Mouse (Mus musculus) hindbrain, embryonic 12.5 days (tissue): ENCODE measurements around the gene Mvb12a. TPM values are rescaled to one million over a fixed set of nuclear protein-coding genes. Genes with fewer than 3 reads are reported as not detected.

ENCODE experiments used
- ATAC-seq: fragments of 200-750 bp; cut with Nextera tagmentation; 2 replicates; pipeline ENCODE4 v1.8.0; 2017; ENCODE audit warnings: moderate TSS enrichment; ENCODE audit not compliant: low FRiP score
- H3K27ac ChIP-seq: fragments of 300-500 bp; sonication (generic); 2 replicates; pipeline ENCODE4 v1.5.1; 2016; ENCODE audit warnings: mild to moderate bottlenecking
- H3K27me3 ChIP-seq: fragments of 300-500 bp; sonication (generic); 2 replicates; pipeline ENCODE4 v1.6.1; 2016; ENCODE audit warnings: mild to moderate bottlenecking
- H3K36me3 ChIP-seq: fragments of 300-500 bp; sonication (generic); 2 replicates; pipeline ENCODE4 v1.6.1; 2016; ENCODE audit warnings: mild to moderate bottlenecking
- H3K4me1 ChIP-seq: fragments of 300-500 bp; sonication (generic); 2 replicates; pipeline ENCODE4 v1.6.1; 2016
- H3K4me2 ChIP-seq: fragments of 300-500 bp; sonication (generic); replicated peaks from 2 replicates; pipeline ENCODE4 v1.6.1; 2016; ENCODE audit warnings: mild to moderate bottlenecking
- H3K4me3 ChIP-seq: fragments of 300-500 bp; sonication (generic); 2 replicates; pipeline ENCODE4 v1.5.1; 2016; ENCODE audit warnings: mild to moderate bottlenecking
- H3K9ac ChIP-seq: fragments of 300-500 bp; sonication (generic); 2 replicates; pipeline ENCODE4 v1.6.1; 2016; ENCODE audit warnings: mild to moderate bottlenecking, moderate library complexity
- H3K9me3 ChIP-seq: fragments of 300-500 bp; sonication (generic); replicated peaks from 2 replicates; pipeline ENCODE4 v1.6.1; 2016; ENCODE audit warnings: mild to moderate bottlenecking
- WGBS: fragments of 180-500 bp; shearing (Covaris S2); methylation state at CpG from one replicate; pipeline ENCODE4 v1.1.7; 2016; 5-methylcytosine and 5-hydroxymethylcytosine counted together
- polyA plus RNA-seq: library from polyadenylated mRNA; unstranded; fragments of >200 nt; fragmentation: Nextera tagmentation; extraction: Ambion mirVana; gene quantifications from 2 replicates; pipeline ENCODE4 v1.2.1, GENCODE M21; 2016

Mvb12a gene
- polyA plus RNA-seq, 1 experiment from 2014 or later = 58.4 TPM

- peaks cover 17% of the 10 kb centered on the region for H3K4me1 ChIP-seq
- WGBS = under 1% methylated on average over 51 of the region's 51 CpGs
- H3K27me3 ChIP-seq = peaks cover 33% of the 10 kb centered on the region
- no peaks in the 10 kb centered on the region for H3K36me3 ChIP-seq
- peak; percentile 84 for ATAC-seq
- H3K4me2 ChIP-seq = peak overlapping the region; percentile 91
- peak overlapping the region; percentile 73 for H3K9ac ChIP-seq
- H3K27ac ChIP-seq = peak overlapping the region; percentile 78
- no peaks in the 10 kb centered on the region for H3K9me3 ChIP-seq
- H3K4me3 ChIP-seq = peak overlapping the region; percentile 56
Measured at GRCm38 (mm10) chr8:71569366-71570290, 26.9 kb downstream of the Mvb12a start.

GRCm38 (mm10) chr8:71570291-71570954, 27.7 kb downstream of the Mvb12a start:
- ATAC-seq = peak; percentile 90
- Histone ChIP-seq H3K27me3 (peaks cover 32% of the 10 kb centered on the region), H3K4me2 (peak overlapping the region; percentile 91), H3K36me3 (no peaks in the 10 kb centered on the region), H3K4me3 (peak overlapping the region; percentile 56), H3K27ac (peak overlapping the region; percentile 80), H3K9ac (peak overlapping the region; percentile 73), H3K9me3 (no peaks in the 10 kb centered on the region), H3K4me1 (peaks cover 17% of the 10 kb centered on the region)
- under 1% methylated on average over 41 of the region's 41 CpGs for WGBS

- 93% methylated on average over 2 of the region's 2 CpGs for WGBS
- Histone ChIP-seq H3K9ac (no peak overlapping the region), H3K4me1 (peaks cover 17% of the 10 kb centered on the region), H3K36me3 (no peaks in the 10 kb centered on the region), H3K9me3 (no peaks in the 10 kb centered on the region), H3K4me2 (peak overlapping the region; percentile 91), H3K27ac (0 out of 2 replicates have a peak overlapping the region, but pooled peaks have one; percentile 35), H3K27me3 (peaks cover 19% of the 10 kb centered on the region), H3K4me3 (no peak overlapping the region)
- no peak for ATAC-seq
Measured at GRCm38 (mm10) chr8:71572077-71572476, 29.4 kb downstream of the Mvb12a start.

DNA sequence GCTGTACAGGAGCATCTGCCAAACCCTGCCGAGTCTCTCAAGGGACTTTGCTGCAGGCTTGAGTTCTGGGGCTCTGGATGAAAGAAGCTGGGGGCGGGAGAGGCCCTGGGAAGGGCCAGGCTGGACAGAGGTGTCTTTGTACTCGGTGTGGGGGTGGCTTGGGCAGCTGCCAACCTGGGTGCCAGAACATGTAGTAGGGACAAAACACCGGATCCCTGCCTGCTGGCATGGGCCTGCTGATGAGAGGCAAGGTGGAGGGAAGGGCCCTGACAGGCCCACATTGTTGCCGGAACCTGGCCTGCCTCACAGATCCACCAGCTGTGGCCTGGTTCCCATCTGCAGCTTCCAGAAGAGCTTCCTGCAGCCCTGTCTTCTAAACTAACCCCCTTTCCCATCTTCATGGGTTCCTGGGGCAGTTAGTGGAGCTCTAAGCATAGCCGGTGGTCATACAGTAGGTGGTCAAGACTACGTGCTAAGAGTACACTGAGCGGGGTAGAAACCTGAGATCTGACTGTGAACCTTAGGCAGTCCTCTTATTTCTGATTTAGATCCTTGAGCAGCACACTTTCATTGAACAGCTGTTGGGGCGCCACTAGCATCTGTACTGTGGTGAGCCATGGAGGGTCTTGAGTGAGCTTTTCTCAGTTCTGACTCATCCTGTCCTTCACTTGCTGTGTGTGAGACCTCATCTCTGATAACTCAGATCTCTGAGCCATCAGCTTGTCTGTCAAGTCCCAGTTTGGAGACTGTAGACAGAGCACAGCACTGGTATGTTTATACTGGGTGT, 30.3 kb downstream of the Mvb12a start:
- Histone ChIP-seq H3K4me1 (peaks cover 17% of the 10 kb centered on the region), H3K4me2 (no peak overlapping the region)
- 66% methylated on average over 9 of the region's 9 CpGs for WGBS

GRCm38 (mm10) chr8:71574426-71574825, 31.7 kb downstream of the Mvb12a start:
- Histone ChIP-seq H3K9ac (no peak overlapping the region), H3K4me2 (no peak overlapping the region), H3K4me1 (peaks cover 8% of the 10 kb centered on the region), H3K9me3 (no peaks in the 10 kb centered on the region), H3K27me3 (peaks cover 2% of the 10 kb centered on the region; the same call in 1 of the 2 replicates), H3K36me3 (0 out of 2 replicates have a peak, but pooled peaks cover under 1% of the 10 kb centered on the region), H3K4me3 (no peak overlapping the region), H3K27ac (no peak overlapping the region)
- ATAC-seq = no peak
- 82% methylated on average over 7 of the region's 7 CpGs for WGBS

More for the DNA sequence above, 30.3 kb downstream of the Mvb12a start:
- H3K4me3 ChIP-seq = no peak overlapping the region
- ATAC-seq = no peak
- peaks cover 11% of the 10 kb centered on the region for H3K27me3 ChIP-seq
- H3K9ac ChIP-seq = no peak overlapping the region
- peak overlapping the region; percentile 45 for H3K27ac ChIP-seq
- H3K36me3 ChIP-seq = no peaks in the 10 kb centered on the region
- no peaks in the 10 kb centered on the region for H3K9me3 ChIP-seq

DNA sequence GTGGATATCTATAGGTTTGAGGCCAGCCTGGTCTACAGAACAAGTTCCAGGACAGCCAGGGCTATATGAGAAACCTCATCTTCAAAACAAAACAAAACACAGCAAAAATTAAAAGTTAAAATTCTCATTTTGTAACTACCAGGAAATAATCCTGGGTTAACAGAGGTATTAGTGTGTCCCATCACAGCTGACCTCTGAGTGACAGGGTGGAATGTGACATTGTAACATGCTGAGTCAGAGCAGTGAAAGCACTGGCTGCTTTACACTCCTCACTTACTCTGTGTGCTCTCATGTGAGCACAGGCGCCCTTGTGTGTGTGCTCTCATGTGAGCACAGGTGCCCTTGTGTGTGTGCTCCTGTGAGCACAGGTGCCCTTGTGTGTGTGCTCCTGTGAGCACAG, 32.3 kb downstream of the Mvb12a start:
- peaks cover 3% of the 10 kb centered on the region; the same call in 1 of the 2 replicates for H3K36me3 ChIP-seq
- H3K27ac ChIP-seq = no peak overlapping the region
- peaks cover 8% of the 10 kb centered on the region for H3K4me1 ChIP-seq
- no peak overlapping the region for H3K4me3 ChIP-seq
- peaks cover 7% of the 10 kb centered on the region; the same call in 1 of the 2 replicates for H3K27me3 ChIP-seq
- 65% methylated on average over 1 of the region's 1 CpGs for WGBS
- H3K9me3 ChIP-seq = no peaks in the 10 kb centered on the region
- no peak for ATAC-seq
- H3K4me2 ChIP-seq = no peak overlapping the region
- no peak overlapping the region for H3K9ac ChIP-seq

GRCm38 (mm10) chr8:71577856-71578387, 35.2 kb downstream of the Mvb12a start:
- Histone ChIP-seq H3K4me3 (no peak overlapping the region), H3K9me3 (no peaks in the 10 kb centered on the region), H3K27me3 (peaks cover 8% of the 10 kb centered on the region; the same call in 1 of the 2 replicates), H3K36me3 (peaks cover 18% of the 10 kb centered on the region), H3K4me1 (peaks cover 4% of the 10 kb centered on the region; the same call in 1 of the 2 replicates), H3K9ac (no peak overlapping the region), H3K4me2 (no peak overlapping the region), H3K27ac (no peak overlapping the region)
- no peak for ATAC-seq
- WGBS = 83% methylated on average over 4 of the region's 4 CpGs

DNA sequence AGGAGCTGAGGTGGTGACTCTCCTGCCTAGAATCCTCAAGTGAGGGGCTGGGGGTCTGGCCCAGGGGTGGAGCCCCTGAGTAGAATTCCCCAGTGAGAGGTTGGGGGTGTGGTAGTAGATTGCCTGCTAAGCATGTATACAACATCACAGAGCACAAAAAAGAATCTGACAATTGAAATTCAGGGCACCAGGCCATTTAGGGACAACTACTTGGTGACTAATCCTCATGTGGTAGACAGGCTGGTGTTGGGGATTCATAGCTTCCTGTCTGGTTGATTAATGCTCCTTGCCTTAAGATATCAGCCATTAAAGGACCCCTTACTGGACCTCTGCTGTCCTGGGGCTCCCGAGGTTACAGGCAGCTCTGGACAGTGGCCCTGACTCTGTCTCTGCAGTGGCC, 36.3 kb downstream of the Mvb12a start:
- Histone ChIP-seq H3K4me3 (no peak overlapping the region), H3K9me3 (no peaks in the 10 kb centered on the region), H3K9ac (no peak overlapping the region), H3K4me2 (no peak overlapping the region), H3K4me1 (peaks cover 4% of the 10 kb centered on the region; the same call in 1 of the 2 replicates), H3K27me3 (peaks cover 8% of the 10 kb centered on the region; the same call in 1 of the 2 replicates), H3K36me3 (peaks cover 21% of the 10 kb centered on the region), H3K27ac (no peak overlapping the region)
- WGBS = 65% methylated on average over 1 of the region's 1 CpGs
- no peak for ATAC-seq

DNA sequence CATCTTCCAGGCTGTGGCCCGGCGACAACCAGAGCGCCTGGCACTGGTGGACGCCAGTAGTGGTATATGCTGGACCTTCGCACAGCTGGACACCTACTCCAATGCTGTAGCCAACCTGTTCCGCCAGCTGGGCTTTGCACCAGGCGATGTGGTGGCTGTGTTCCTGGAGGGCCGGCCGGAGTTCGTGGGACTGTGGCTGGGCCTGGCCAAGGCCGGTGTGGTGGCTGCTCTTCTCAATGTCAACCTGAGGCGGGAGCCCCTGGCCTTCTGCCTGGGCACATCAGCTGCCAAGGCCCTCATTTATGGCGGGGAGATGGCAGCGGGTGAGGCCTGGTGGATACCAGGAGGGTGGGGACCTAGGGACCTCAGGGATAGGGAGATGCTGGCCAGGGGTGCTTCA, 36.8 kb downstream of the Mvb12a start:
- Histone ChIP-seq H3K9me3 (no peaks in the 10 kb centered on the region), H3K9ac (no peak overlapping the region), H3K27ac (no peak overlapping the region), H3K4me1 (peaks cover 4% of the 10 kb centered on the region; the same call in 1 of the 2 replicates), H3K4me2 (no peak overlapping the region), H3K36me3 (peaks cover 26% of the 10 kb centered on the region), H3K27me3 (peaks cover 8% of the 10 kb centered on the region; the same call in 1 of the 2 replicates), H3K4me3 (no peak overlapping the region)
- 92% methylated on average over 14 of the region's 14 CpGs for WGBS
- no peak for ATAC-seq

- no peak; the same call in 1 of the 2 replicates for ATAC-seq
- H3K27me3 ChIP-seq = peaks cover 8% of the 10 kb centered on the region; the same call in 1 of the 2 replicates
- H3K36me3 ChIP-seq = peaks cover 33% of the 10 kb centered on the region
- H3K9me3 ChIP-seq = no peaks in the 10 kb centered on the region
- H3K4me1 ChIP-seq = peaks cover 4% of the 10 kb centered on the region; the same call in 1 of the 2 replicates
- H3K27ac ChIP-seq = no peak overlapping the region
- H3K9ac ChIP-seq = no peak overlapping the region
- WGBS = 41% methylated on average over 9 of the region's 9 CpGs
- no peak overlapping the region for H3K4me3 ChIP-seq
- H3K4me2 ChIP-seq = no peak overlapping the region
Measured at GRCm38 (mm10) chr8:71580201-71580600, 37.5 kb downstream of the Mvb12a start.

DNA sequence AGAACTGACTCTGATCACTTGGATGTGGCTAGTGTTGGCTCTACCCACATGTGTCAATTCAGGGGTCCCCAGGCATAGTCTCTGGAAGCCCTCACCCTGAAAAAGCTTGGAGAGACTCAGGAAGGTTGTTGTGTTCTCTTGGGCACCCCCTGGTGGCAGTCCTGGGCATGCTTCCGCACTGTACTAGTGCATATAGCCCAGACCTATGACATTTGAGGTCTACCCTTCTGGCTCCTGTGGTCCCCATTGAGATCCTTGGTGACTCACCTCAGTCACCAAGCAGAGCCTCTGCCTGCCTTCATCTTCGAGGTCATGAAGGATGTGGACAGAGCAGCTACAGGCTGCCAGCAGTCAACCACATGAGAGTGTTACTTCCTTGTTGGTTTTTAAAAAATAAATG, 44.2 kb downstream of the Mvb12a start:
- Histone ChIP-seq H3K36me3 (peaks cover 32% of the 10 kb centered on the region), H3K4me1 (peaks cover 8% of the 10 kb centered on the region), H3K9ac (no peak overlapping the region), H3K4me3 (no peak overlapping the region), H3K4me2 (no peak overlapping the region), H3K27me3 (no peaks in the 10 kb centered on the region), H3K27ac (no peak overlapping the region), H3K9me3 (no peaks in the 10 kb centered on the region)
- 88% methylated on average over 2 of the region's 2 CpGs for WGBS
- ATAC-seq = no peak
